Mouse (Mus musculus) hindbrain, embryonic 12.5 days (tissue): ENCODE measurements around the gene Dclre1b. TPM values are rescaled to one million over a fixed set of nuclear protein-coding genes. Genes with fewer than 3 reads are reported as not detected.
A peak's percentile ranks its signal among the peaks of the same experiment; 100 is the strongest.
"Not testable (repeated sequence)": the region's sequence is repeated elsewhere in the genome, so short reads cannot be mapped to it uniquely, and the experiment has no call there.

Experiments used
- ATAC-seq: fragments of 200-750 bp; cut with Nextera tagmentation; 2 replicates; pipeline ENCODE4 v1.8.0; 2017; ENCODE audit warnings: moderate TSS enrichment; ENCODE audit not compliant: low FRiP score
- H3K27ac ChIP-seq: fragments of 300-500 bp; sonication (generic); 2 replicates; pipeline ENCODE4 v1.5.1; 2016; ENCODE audit warnings: mild to moderate bottlenecking
- H3K27me3 ChIP-seq: fragments of 300-500 bp; sonication (generic); 2 replicates; pipeline ENCODE4 v1.6.1; 2016; ENCODE audit warnings: mild to moderate bottlenecking
- H3K36me3 ChIP-seq: fragments of 300-500 bp; sonication (generic); 2 replicates; pipeline ENCODE4 v1.6.1; 2016; ENCODE audit warnings: mild to moderate bottlenecking
- H3K4me1 ChIP-seq: fragments of 300-500 bp; sonication (generic); 2 replicates; pipeline ENCODE4 v1.6.1; 2016
- H3K4me2 ChIP-seq: fragments of 300-500 bp; sonication (generic); replicated peaks from 2 replicates; pipeline ENCODE4 v1.6.1; 2016; ENCODE audit warnings: mild to moderate bottlenecking
- H3K4me3 ChIP-seq: fragments of 300-500 bp; sonication (generic); 2 replicates; pipeline ENCODE4 v1.5.1; 2016; ENCODE audit warnings: mild to moderate bottlenecking
- H3K9ac ChIP-seq: fragments of 300-500 bp; sonication (generic); 2 replicates; pipeline ENCODE4 v1.6.1; 2016; ENCODE audit warnings: mild to moderate bottlenecking, moderate library complexity
- H3K9me3 ChIP-seq: fragments of 300-500 bp; sonication (generic); replicated peaks from 2 replicates; pipeline ENCODE4 v1.6.1; 2016; ENCODE audit warnings: mild to moderate bottlenecking
- WGBS: fragments of 180-500 bp; shearing (Covaris S2); methylation state at CpG from one replicate; pipeline ENCODE4 v1.1.7; 2016; 5-methylcytosine and 5-hydroxymethylcytosine counted together
- polyA plus RNA-seq: library from polyadenylated mRNA; unstranded; fragments of >200 nt; fragmentation: Nextera tagmentation; extraction: Ambion mirVana; gene quantifications from 2 replicates; pipeline ENCODE4 v1.2.1, GENCODE M21; 2016

The Dclre1b gene
- polyA plus RNA-seq = 22.1 and 24.0 TPM in 2 replicates

- Histone ChIP-seq H3K9me3 (no peaks in the 10 kb centered on the region), H3K36me3 (peaks cover 25% of the 10 kb centered on the region), H3K27me3 (no peaks in the 10 kb centered on the region), H3K4me3 (peak within 1 kb of the TSS; percentile 66), H3K9ac (peak within 1 kb of the TSS; percentile 86), H3K4me1 (peaks cover 14% of the 10 kb centered on the region), H3K4me2 (peak within 1 kb of the TSS; percentile 68), H3K27ac (peak within 1 kb of the TSS; percentile 91)
- under 1% methylated on average over 65 of the region's 70 CpGs for WGBS
- peak; percentile 99 for ATAC-seq
Observed at GRCm38 (mm10) chr3:103808891-103809798, at the start of gene Dclre1b, which contains the start of the genes Ap4b1 and Gm43064. TSS of gene Dclre1b (minus strand) at chr3:103809444. TSS of gene Ap4b1 (plus strand) at chr3:103809520. TSS of gene Gm43064 (plus strand) at chr3:103809573.

DNA sequence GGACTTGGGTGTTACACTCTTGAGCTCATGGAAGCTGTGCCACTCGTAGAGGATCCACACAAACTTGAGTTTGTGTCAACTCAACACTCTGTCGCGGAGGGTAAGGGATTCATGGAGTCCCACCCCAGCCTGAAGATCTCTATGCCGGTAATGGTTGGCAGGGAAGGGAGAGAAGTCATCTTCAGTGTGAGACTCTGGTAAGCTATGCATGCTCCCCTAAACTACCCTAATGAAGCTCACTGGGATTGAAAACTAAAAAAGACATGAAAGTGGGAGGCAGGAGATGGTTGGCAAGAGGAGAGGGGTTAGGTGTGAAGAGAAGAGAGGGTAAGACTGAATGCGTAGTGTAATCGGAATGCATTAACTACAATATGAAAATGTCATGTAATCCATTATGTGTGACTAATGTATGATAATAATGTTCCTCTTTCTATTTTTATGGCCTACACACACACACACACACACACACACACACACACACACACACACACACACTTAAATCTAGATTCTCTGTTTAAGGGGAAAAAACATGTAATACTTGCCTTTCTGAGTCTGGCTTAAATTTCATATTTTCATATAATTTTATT lies 48.8 kb upstream of the Dclre1b start:
- Histone ChIP-seq H3K4me2 (no peak overlapping the region), H3K27me3 (no peaks in the 10 kb centered on the region), H3K36me3 (no peaks in the 10 kb centered on the region), H3K4me1 (no peaks in the 10 kb centered on the region), H3K9me3 (no peaks in the 10 kb centered on the region), H3K9ac (no peak overlapping the region), H3K27ac (no peak overlapping the region), H3K4me3 (no peak overlapping the region)
- no peak for ATAC-seq
- WGBS = 91% methylated on average over 6 of the region's 6 CpGs

GRCm38 (mm10) chr3:103857036-103857805 lies 48.0 kb upstream of the Dclre1b start:
- no peaks in the 10 kb centered on the region for H3K4me1 ChIP-seq

DNA sequence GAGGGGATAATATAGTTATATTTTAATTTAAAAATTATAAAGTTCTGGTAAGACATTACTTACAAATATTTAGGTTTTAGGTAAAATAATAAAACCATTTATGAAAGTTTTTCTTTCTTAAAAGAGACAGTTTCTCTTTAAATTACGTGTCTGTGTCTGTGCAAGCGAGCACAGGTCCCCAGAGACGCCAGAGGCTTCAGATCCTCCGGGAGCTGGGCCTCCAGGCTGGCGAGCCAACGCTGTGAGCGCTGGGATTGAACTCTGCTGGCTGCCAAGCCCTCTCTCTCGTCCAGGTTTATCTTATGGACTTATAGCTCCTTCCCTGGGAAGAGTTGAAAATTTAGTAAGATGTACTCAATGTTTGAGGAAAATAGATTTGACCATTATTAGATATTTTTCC lies 44.6 kb upstream of the Dclre1b start:
- Histone ChIP-seq H3K9ac (no peak overlapping the region), H3K4me2 (no peak overlapping the region), H3K27ac (no peak overlapping the region), H3K9me3 (no peaks in the 10 kb centered on the region), H3K27me3 (no peaks in the 10 kb centered on the region), H3K4me1 (no peaks in the 10 kb centered on the region), H3K36me3 (no peaks in the 10 kb centered on the region), H3K4me3 (no peak overlapping the region)
- 62% methylated on average over 8 of the region's 8 CpGs for WGBS
- no peak for ATAC-seq

More at GRCm38 (mm10) chr3:103857036-103857805, 48.0 kb upstream of the Dclre1b start:
- Histone ChIP-seq H3K9me3 (no peaks in the 10 kb centered on the region), H3K9ac (no peak overlapping the region), H3K4me3 (no peak overlapping the region), H3K4me2 (no peak overlapping the region), H3K27ac (no peak overlapping the region), H3K27me3 (no peaks in the 10 kb centered on the region), H3K36me3 (no peaks in the 10 kb centered on the region)
- no peak for ATAC-seq
- WGBS = 84% methylated on average over 7 of the region's 7 CpGs

DNA sequence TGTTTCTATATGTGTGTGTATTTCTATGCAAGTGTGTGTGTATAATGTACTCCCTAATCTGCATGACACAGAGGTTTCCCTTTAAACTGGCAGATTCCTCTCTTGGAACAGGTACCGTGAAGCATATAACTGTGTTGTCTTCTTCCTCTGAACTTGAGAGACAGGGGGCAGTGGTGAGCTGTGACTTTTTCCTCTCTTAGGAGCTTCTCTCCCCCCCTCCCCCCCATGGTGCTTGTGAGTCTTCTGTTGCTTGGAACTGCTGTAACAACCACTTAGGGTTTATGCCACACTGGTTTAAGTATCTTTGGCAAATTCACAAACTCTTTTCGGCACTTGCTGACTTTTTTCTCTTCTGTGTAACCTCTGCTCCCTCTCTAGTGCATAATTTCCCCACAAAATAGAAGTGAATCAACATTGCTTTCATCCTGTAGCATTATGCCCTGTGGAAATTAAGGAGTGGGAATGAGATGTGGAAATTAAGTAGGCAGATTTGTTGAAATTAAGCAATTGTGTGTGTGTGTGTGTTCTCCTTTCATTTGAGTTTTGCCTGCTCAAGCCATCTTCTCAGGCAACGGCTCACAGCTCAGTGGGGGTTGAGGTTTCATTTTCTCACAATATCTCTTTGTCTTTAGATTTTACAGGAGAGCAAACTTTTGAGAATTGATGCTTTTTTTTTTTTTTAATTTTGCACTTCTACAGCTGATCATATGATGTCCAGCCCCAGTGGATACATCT lies 43.5 kb upstream of the Dclre1b start:
- Histone ChIP-seq H3K36me3 (no peaks in the 10 kb centered on the region), H3K4me1 (no peaks in the 10 kb centered on the region), H3K9ac (no peak overlapping the region), H3K9me3 (no peaks in the 10 kb centered on the region), H3K4me3 (no peak overlapping the region), H3K27me3 (no peaks in the 10 kb centered on the region), H3K4me2 (no peak overlapping the region), H3K27ac (no peak overlapping the region)
- no peak for ATAC-seq
- 71% methylated on average over 3 of the region's 3 CpGs for WGBS

DNA sequence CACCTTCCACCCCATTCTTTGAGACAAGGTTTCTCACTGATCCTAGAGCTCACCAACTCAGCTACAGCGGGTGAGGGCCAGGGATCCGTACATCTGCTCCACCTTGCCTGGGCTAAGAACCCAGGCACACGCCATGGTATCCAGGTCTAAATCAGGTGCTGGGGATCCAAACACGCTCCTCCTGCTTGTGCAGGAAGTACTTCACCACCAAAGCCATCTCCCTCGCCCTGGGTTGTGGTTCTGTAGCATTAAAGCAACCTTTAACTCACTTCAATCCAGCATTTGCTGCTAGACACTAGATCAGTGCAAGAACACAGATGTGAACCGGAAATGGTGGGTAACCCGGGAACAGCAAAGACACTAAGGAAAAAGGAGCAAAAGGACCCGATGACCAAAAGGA lies 42.6 kb upstream of the Dclre1b start:
- H3K4me1 ChIP-seq = no peaks in the 10 kb centered on the region
- 90% methylated on average over 8 of the region's 8 CpGs for WGBS
- H3K36me3 ChIP-seq = no peaks in the 10 kb centered on the region
- H3K27me3 ChIP-seq = no peaks in the 10 kb centered on the region
- no peak overlapping the region for H3K4me3 ChIP-seq
- H3K9me3 ChIP-seq = no peaks in the 10 kb centered on the region
- H3K27ac ChIP-seq = no peak overlapping the region
- ATAC-seq = no peak
- no peak overlapping the region for H3K9ac ChIP-seq
- no peak overlapping the region for H3K4me2 ChIP-seq

DNA sequence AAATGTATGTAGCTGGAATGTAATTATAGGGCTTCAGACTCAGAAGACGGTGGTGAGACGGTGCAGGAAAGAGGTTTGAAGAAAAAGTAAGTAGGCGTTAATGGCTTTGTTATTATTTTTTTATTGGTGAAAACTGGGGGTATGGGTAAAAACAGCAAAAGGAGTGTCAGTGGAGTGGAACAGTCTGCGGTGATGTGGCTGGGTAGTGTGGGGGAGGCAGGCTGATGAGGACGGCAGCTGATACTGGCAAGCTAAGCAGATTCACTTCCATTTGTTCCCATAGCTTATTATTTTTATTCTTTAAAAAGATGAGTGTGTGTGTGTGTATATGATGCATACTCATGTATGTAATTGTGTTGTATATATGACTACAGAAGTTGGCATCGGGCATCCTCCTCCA lies 42.2 kb upstream of the Dclre1b start:
- Histone ChIP-seq H3K4me3 (no peak overlapping the region), H3K27ac (no peak overlapping the region), H3K9ac (no peak overlapping the region), H3K9me3 (no peaks in the 10 kb centered on the region), H3K4me2 (no peak overlapping the region), H3K27me3 (no peaks in the 10 kb centered on the region), H3K36me3 (no peaks in the 10 kb centered on the region), H3K4me1 (no peaks in the 10 kb centered on the region)
- no peak for ATAC-seq
- 95% methylated on average over 6 of the region's 6 CpGs for WGBS

DNA sequence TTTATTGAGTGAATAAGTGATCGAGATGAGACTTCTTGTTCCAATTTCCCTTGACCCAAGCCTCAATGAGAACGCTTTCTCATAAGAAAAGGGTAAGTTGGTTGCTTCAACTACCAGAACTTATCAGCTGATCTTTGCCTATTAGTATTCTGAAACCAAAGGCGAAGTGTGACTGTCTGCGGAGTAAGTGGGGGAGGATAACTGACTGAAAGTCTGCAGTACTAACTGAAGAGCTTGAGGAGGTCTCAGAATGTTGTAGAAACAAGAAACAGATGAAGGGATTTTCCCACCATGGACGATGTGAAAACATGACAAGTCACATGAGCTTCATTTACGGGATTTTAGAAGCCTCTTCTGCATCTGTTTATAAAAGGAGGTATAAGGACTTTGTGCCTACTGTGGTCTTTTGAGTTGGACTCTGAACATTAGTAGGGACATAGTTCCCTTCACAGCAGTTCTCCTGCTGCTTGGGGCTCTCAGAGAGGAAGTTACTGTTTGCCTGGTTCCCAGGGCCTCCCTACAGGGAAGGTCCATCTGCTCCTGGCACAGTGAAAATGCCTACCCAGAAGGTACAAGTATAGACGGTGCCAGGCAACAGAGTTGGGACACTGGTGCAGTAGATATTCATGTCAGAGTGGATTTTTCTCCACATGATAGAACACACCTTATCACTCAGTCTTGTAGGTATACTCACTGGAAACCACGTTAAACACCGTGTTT lies 41.6 kb upstream of the Dclre1b start:
- Histone ChIP-seq H3K4me2 (no peak overlapping the region), H3K4me1 (no peaks in the 10 kb centered on the region), H3K27ac (no peak overlapping the region), H3K9me3 (no peaks in the 10 kb centered on the region), H3K27me3 (no peaks in the 10 kb centered on the region), H3K4me3 (no peak overlapping the region), H3K36me3 (no peaks in the 10 kb centered on the region), H3K9ac (no peak overlapping the region)
- ATAC-seq = no peak
- 84% methylated on average over 9 of the region's 9 CpGs for WGBS

DNA sequence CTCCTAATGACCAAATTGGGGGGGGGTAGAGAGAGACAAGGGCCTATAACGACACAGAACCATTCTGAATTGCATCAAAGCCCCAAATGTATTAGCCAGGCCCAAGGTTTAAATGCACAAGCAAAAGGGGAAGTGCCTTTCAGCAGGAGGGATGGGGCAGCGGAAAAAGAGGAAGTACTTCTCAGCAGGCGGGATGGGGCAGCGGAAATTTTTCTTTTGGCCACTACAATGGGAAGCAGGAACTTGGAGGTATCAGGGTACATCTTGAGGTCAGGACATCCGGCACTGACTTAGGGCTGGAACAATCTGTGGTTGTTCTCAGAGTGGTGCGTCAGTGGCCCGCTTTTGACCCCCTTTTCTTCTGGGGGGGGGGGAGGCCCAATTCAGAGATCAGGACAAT lies 31.7 kb upstream of the Dclre1b start:
- ATAC-seq, H3K4me3 ChIP-seq, H3K36me3 ChIP-seq, H3K27ac ChIP-seq, H3K9ac ChIP-seq, H3K9me3 ChIP-seq, H3K4me1 ChIP-seq, H3K27me3 ChIP-seq, H3K4me2 ChIP-seq: not testable (repeated sequence)
- WGBS = 90% methylated on average over 7 of the region's 7 CpGs

DNA sequence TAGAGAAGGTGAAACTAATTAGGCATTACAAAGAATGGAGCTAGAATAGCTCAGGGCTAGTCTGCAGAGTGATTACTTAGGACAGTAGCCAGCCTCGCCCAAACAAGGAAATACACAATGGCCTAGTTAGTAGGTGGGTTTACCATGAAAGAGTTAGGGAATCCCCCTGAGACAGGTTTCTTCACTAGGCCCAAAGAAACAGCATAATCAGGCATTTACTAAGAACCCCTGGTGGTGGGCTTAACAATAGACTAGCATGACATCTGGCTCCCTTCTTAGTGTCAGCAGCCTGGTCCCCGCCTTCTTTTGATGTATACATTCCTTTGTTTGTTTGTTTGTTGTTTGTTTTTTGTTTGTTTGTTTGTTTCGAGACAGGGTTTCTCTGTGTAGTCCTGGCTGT lies 31.0 kb upstream of the Dclre1b start:
- H3K27ac ChIP-seq, H3K36me3 ChIP-seq, H3K27me3 ChIP-seq, H3K4me1 ChIP-seq, H3K4me2 ChIP-seq, H3K9ac ChIP-seq, ATAC-seq, H3K9me3 ChIP-seq, H3K4me3 ChIP-seq: not testable (repeated sequence)
- WGBS = 77% methylated on average over 3 of the region's 3 CpGs

DNA sequence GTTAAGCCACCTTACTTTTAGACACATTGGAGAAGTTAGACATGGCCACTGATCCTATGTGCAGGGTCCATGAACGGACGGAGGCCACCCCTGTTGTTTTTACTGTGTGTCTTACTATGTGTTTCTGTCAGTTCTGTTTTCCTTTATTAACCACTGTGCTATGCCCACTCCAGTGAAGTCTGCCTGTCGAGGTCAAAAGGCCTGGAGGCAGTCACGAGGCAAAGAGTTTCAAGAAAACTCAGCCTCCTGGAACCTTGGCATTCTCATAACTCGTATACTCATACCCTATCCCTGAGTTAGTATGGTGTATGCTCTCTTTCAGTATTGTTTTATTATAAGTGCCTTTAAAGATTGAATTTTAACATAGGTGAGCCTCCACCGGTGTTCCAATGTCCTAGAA lies 30.5 kb upstream of the Dclre1b start:
- WGBS = 93% methylated on average over 6 of the region's 6 CpGs
- Histone ChIP-seq H3K27me3 (no peaks in the 10 kb centered on the region), H3K27ac (no peak overlapping the region), H3K4me3 (no peak overlapping the region), H3K4me2 (no peak overlapping the region), H3K9me3 (no peaks in the 10 kb centered on the region), H3K4me1 (no peaks in the 10 kb centered on the region), H3K9ac (no peak overlapping the region), H3K36me3 (no peaks in the 10 kb centered on the region)
- no peak for ATAC-seq
